Mouse (Mus musculus) frontal cortex, adult (tissue): Measurements from ENCODE around the gene Spon1.

Experiments
- ATAC-seq: cut with Nextera tagmentation; 2 replicates; pipeline ENCODE4 v1.9.2; 2017; ENCODE audit warnings: mild to moderate bottlenecking, moderate library complexity, mixed read lengths; ENCODE audit not compliant: low TSS enrichment

Spon1 gene

DNA sequence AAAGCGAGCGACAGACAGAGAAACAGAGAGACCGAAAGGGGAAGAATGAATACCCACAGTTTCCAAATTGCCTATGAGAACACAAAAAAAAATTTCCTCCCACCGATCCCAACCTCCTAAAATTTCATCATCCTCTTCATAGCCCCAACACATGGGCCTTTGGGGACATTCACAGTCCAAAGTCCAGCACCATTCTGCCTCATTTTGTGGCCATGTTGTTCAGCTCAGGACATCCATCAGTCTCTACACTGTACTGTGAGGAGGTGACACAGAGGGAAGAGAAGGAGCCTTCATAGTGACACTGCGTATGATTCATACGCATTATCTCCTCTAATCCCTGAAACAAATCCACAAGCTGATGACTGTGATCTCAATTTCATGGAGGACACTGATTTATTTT, 12.7 kb downstream of the Spon1 start:
- no peak for ATAC-seq

DNA sequence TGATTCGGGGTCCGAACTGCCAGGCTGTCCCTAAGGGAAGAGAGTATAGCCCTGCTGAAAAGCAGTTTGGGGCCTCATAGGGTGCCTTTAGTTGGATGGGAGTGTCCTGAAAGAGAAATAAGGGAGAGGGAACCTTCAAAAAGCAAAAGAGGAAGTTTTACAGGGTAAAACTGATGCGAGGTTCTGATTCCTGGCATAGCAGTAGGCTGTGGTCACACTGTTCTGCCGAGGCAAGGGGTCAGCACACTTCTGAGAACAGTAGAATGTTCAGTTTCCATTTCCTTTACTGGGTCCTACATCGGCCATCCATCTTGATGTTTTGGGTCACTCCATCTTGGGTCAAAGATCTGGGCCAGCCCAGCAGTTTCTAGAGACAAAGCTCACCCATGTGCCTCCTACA, 14.5 kb downstream of the Spon1 start:
- ATAC-seq = no peak

DNA sequence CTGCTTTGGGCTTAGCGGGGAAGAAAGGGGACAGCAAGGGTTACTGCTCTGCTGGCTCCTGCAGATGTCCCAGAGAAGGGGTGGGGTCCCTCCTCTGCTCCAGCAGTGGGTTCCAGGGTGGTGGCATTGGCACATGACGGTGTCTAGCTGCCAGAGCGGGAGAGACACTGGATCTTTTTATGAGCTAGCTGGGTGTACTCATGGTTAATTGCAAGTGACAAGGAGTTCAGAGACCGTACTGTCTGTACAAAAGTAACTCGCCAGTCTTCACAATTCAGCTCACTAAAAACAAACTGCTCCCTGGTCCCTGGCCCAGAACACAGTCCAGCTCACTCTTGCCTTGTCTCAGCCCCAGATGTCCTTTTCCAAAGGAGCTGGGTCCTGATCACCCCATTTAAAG, 26.2 kb downstream of the Spon1 start:
- peak; percentile 31; the same call in 1 of the 2 replicates for ATAC-seq

DNA sequence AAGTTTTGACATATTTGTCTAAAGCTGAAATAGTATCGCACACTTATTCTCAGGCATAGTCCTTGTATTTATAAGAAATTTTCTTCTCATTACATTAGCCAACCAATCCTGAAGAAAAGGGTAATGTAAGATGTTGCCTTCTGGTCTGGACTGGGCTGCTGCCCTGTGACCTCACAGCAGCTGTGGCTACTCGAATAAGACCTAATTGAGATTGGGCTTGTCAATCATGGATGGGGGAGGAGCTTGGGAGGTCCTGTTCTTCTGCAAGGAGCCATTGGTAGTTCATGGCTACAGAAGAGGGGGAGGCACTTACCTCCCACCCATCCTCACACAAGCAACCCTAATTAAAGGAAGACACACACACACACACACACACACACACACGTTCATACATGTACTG, 27.1 kb downstream of the Spon1 start:
- no peak for ATAC-seq

DNA sequence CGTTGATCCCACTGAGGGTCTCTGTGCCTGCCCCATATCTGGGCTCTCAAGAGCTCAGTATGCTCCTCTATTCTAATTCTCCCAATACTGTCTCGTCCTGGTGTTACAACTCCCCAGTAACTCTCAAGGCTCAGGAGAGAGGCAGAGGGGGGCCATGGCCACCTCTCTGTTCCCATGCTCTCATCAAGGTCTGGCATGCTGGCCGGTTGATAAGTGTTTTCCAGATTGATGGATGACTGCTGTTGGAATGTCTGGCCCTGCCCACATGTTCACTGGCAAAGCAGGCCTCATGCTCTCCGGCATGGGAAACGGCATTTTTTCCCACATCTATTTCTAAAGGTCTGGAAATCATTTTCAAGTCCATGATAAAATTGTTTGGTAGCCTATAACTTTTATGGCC, 29.4 kb downstream of the Spon1 start:
- ATAC-seq = no peak

DNA sequence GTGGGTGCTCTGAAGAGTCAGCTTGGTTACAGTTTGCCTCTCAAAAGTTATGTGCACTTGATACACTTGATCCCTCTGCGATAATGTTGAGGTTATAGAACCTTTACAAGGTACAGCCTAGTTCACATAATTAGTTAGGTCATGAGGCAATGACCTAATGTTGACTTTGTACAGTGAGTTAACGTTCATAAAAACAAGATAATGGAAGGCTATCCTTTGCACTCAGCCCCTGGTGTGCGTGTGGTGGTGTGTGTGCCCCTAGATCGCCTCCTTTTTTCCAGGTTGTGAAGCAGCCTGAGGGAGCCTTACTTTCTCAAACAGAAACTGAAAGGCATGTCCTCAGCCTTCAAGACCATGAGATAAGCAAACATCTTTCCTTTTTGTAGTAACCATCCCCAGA, 31.3 kb downstream of the Spon1 start:
- ATAC-seq = no peak

DNA sequence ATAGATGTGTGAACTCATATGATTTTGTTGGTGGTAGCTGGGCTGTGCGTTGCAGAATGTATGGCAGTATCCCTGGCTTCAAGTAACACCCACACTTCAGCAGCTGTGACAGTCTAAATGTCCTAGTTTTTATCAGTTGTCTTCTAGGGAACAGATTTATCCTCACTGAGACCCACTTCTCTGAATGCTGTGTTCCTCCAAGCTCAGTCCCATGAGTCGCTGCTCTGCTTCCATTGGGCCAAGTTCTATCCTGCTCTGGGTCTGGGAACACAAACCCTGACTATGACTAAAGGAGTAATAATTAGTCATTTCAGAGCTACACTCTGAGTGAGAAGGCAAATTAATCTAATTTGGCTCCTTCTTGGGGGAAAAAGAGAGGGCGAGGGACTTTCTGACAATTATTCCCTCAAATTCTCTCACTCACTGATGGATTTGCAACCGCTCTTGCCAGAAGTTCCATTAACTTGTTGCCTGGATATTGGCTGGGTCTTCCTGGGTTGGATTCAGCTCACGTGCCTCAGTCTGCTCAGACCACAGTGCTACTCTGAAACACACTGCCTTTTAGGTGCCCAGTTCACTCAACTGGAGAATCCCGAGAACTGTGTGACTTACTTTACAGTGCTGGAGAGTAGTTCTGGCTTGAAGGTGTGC, 32.9 kb downstream of the Spon1 start:
- ATAC-seq = peak; percentile 98

DNA sequence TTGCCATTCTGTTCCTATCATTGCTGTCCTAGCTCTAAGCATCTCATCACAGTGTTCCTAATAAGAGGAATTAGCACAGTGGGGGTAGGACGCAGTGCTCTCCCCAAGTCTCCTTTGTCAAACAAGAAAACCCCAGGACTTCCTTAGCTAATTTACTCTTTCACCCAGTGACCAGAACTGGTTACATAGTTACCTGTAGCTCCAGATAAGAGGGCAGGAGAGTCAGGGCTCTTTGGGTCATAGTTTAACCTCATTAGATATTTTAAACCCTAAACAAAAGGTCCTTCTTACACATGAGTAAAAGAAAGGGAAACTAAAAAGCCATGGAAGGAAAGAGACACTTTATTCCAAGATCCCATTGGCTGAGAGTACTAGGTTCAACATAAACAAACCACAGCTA, 44.0 kb downstream of the Spon1 start:
- no peak for ATAC-seq

DNA sequence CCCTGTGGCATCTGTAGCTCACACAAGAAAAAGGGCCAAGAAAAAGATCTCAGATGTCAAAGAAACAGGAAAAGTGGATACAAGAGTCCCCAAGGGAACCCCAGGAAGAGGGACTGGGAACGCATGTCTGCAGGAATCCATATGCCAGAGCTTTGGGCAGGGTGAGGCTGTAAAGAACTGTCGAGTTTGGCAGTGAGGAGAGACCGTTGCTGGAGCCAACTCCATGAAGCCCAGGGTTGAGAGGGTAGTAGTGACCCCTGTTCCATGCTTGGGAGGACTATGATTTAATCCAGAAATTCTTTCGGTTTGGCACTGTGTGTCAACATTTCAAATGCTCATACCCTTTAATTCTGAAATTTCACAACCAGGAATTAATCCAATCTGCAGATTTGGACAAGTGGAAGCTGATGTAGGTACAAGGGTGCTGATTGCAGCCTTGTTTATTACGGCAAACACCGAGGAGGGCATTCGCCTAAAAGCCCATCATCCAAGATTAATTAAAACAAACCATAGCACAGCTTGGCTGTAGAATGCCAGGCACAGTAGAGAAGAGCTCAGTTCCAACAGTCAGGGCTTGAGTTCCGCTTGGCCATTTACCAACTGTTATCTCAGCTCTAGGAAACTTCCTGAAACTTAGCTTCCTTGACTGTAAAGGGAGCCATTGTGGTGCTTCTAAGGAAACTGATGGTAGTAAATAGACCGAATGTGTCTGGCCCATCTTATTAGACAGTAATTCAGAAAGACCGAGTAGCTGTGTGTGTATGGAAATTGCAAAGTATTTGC, 45.8 kb downstream of the Spon1 start:
- no peak for ATAC-seq

DNA sequence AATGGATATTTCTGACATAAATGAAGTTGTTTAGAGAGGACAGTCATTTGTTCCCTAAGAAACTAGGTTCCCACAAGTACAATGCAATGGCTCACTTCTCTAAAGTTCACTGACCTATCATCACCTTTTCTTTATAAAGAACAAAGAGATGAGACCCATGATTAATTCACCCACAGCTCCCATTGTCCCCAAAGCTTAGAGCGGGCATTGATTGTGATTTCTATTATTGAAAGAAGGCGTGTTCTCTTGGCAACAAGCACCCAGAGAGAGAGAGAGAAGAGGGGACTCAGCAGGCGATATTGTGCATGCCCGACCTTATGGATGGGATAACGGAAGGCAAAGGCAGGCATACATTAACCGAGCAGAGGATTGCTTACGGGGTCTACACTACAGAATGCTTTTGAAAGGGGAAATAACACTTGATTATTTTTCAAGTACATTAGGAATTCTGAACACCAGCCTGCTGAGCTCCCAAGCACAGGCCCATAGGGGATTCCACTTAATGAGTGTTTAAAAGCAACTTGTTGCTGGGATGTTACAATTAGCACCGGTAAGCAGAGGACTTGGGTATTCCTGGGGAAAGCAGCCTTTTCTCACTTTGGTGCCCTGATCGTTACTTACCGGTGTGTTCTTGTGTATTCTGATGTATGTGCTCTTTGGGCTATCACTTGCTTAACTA, 48.4 kb downstream of the Spon1 start:
- no peak for ATAC-seq

DNA sequence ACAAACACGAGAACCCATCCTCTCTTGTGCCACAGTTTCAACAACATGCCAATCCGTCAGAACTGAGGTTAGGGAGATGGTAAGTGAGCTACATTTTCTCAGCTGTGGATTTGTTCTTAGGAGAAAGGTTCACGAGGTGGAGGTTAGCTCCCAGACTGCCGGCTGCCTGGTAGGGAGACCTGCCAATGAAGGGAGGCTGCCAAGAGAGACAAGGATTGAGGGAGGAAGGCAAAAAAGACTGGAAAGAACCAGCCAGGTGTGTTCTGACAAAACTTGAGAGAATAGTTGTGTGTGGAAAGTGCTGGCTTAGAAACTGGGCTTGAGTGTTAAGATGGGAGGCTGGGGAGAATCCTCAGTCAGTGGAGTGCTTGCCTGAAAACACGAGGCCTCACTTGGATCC, 49.9 kb downstream of the Spon1 start:
- no peak for ATAC-seq

DNA sequence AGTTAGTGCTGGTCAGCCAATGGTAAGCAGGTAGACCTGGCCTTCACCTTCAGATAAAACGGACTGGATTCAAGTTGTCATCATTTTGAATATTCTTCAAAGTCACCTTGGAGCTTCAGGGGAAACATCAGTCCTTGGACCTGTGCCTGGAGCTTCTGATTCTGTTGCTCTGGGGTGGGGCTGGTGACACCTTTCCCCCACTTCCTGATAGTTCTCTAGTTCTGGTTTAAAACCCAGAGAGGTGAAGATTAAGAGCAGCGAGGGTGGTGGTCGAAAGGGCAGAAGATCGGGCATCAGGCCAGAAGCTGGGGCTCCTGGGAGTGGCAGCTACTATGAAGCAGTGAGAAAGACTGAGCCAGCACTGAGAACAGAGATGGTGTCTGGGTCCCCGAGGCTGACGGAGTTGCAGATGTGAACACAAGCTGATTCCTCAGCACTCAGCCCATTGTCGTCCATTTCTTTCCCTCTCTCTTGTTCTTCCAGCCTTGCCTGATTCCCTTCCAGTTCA, 51.1 kb downstream of the Spon1 start:
- ATAC-seq = no peak

DNA sequence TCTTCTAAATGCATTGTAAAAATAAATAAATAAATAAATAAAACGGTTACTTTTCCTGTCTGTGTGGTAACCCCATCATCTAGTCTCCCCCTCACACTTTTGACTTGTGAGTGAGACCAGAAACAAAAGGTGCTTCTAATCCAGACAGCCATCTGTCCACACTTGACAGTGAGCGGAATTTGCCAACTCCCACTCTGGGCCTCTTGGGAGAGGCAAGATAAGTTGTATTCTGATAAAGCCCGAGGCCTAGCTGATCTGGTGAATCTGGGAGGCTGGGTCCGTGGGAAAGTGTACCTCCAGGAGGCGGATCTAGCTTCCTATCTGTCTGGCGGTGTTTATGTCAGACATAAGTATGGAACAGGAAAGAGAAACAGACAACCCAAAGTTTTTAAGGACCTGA, 52.3 kb downstream of the Spon1 start:
- no peak for ATAC-seq

DNA sequence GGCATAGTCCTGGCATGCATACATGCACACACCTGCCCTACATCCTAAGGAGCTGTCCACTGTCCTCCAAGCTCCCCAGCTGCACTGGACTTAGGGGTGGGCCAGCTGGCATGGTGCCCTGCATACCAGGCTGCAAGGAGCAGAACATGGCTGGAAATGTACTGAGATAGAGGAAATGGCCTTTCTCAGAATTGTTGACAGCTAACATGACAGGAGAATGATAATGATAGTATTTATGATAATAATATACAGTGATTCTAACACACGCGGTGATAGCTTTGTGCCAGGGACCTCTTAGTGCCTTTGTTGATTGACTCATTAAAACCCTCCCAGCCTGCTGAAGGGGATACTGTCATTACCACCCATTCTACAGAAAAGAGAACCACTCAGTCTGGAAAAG, 54.4 kb downstream of the Spon1 start:
- no peak for ATAC-seq

DNA sequence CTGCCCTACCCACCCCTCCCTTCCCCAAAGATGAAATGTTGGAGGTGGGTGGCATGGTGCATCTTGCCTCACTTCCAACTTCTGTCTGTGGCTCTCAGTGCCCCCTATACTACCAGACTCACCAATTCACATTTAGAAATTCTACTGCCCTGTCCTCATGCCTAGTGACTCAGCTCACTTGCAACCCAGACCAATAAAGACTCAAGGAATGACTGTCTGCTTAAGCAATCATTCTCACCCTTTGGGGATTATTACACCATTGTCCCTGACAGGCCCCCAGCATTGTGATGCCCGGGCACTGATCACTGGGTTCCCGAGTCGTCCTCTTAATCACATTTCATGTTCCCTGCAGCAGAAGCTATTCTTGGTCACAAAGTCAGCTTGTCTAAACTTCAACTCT, 57.2 kb downstream of the Spon1 start:
- ATAC-seq = no peak

DNA sequence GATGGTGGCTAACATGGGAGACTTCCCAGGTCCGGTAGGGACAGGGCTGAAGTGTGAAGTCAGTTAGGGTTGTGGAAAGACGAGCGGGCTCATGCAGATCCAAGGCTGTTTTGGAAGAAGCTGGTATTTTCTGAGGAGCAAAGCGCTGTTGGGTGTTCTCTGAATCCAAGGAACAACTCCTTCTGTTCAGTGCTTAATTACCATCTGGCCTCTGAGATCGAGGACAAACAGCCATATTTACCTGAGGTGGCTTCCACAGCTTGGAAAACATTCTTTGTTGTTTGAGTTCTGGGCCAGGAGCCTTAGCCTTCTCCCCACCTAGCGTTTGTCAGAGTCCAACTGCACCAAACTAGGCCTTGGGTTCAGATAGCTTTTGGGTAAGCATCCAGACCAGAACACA, 58.9 kb downstream of the Spon1 start:
- ATAC-seq = peak; percentile 70

DNA sequence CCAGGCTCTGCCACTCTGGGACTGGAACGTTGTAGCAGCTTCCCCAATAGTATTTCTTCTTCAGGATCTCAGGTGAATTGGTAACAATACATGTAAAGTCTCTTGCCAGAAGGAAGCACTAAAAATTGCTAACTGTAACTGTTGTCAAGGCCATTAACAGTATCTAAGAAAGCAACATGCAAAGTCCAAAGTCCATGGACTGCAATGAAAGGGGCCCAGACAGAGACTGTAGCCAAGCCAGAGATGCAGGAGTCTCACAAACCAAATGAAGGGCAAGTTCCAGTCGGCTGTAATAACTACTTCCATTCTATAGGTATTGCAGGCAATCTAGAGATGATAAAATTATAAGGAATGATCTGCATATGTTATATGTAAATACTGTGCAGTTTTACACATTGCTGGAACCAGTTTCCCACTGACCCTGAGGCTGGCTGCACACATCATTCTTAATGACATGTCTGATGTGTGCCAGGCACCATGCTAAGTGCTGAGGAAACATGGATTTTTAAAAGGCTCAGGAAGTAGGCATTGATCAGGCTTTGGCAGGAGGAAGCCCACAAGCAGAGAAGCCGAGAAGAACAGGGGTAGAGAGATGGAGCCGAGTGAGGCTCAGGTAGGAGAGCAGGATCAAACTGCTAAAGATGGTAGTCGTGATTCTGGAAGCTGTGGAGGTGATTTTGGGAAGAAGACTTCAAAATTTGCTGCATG, 59.9 kb downstream of the Spon1 start:
- ATAC-seq = no peak

DNA sequence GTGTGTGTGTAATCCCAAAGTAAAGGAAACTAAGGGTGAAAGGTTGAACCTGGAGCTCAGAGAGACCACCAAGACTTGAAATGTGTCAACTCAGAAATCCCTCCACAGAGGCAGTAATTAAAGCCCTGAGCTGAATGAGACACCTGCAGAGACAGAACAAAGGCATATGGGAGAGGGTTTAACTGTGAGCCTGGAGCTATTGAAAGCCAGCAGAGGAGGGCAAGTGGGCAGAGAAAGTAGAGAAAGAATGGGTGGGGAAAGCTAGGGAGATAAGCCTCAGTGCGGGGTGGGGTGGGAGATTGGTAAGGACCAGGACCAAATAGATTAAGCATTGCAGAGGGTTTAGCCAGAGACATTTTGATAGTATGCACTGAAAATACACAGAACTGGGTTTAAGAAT, 60.7 kb downstream of the Spon1 start:
- ATAC-seq = no peak

DNA sequence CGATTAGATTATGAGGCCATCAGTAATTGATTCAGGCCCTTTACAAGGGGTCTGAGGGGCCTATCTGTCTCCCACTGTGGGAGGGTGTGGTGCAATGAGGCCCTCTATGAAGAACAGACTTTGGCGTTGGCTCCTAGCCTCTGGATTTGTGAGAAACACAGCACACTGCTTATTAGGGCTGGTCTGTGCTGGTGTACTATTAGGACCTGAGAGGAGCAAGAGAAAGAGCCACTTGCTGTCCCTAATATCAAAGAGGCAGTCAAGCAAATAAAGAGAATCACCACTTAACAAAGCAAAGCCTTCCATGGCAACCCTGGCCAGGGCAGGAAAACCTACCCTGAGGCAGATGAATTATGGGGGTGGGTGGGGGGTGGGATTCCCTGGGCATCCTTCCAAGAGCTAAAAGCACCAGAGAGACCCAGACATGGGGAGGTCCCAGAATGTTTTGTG, 62.3 kb downstream of the Spon1 start:
- ATAC-seq = no peak

DNA sequence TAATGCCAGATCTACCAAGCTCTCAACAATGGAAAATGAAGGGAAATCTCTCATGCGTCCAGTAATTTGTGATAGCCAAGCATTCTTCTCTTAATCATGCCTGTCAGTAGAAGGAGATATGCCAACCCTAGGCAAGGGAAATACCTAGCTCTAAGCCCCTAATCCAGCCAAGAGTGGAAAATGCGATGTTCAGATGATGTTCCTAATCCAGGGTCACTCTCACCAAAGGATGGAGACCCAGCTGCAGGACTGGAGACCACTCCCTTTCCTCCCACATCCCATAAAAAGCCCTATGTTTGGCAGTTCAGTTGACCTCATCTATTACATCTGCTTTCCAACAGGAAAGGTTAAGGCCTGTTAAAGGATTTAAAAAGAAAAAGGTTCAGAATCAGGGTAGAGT, 62.8 kb downstream of the Spon1 start:
- no peak for ATAC-seq

DNA sequence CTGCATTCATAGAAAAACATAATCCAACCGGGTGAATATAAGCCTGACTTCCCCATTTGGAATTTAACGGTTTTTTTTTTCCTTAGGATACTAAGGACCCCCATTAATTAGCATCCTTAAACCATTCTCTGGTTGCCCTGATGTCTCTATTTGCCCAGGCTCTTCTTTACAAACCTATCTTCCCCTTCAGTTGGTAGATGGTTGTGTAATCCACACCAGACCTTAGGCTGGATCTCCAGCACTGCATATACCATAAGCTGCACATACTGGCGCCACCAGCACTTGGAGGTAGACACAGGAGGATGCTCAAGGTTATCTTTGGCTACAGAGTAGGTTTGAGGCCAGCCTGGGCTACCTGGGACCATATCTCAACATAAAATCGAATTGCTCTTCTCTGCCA, 71.4 kb downstream of the Spon1 start:
- no peak for ATAC-seq

DNA sequence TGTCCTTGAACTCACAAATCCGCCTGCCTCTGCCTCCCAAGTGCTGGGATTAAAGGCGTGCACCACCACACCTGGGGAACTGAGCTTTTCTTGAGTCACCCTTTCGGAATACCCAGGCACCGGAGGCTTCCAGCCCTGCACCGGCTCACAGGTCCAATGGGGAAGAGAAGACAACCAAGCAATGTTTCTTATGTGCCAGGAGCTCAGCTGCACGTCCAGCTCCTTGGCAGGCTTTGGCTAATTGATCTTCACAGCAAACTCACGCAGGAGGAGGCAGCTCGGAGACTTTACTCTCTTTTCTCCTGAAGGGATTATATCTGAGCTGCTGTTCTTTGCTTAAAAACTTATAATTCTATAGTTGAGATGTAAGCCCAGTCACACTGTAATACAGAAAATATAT, 73.6 kb downstream of the Spon1 start:
- no peak for ATAC-seq
